Mouse (Mus musculus) effector memory CD4-positive, alpha-beta T cell, adult 5 months (primary cell): Measurements from ENCODE around the gene Trnp1. TPM values are rescaled to one million over a fixed set of nuclear protein-coding genes. Genes with fewer than 3 reads are reported as not detected.

Source experiments
- polyA plus RNA-seq: library from polyadenylated mRNA; unstranded; fragments of 100-300 nt; shearing (Covaris generic); gene quantifications from one replicate; pipeline ENCODE4 v1.2.1, GENCODE M21; 2017

The Trnp1 gene
- 0.39 TPM for polyA plus RNA-seq

DNA sequence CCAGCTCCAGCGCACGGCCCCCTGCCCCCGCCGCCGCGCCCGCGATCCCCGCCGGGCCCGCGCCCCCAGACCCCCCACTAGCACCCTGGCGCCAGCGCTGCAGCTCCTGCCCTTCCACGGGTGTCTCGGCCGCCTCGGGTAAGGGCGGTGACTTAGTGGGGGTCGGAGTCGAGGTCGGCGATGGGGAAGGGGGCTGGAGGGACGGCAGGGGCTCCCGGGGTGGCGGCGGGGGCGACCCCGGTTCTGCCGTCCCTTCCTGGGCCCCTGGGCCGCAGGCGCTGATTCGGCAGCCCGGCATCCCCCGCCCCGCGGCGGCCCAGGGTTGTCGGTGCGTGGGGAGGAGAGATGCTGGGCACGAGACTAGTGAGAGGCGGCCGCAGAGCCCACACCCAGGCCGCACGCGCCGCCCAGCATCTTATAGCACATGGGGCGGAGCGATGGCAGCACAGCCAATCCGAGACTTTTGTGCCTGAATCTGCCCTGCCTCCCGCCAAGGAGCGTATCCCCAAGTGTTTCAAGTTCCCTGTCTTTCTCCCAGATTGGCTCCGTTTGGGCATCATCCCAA lies at the start of gene Trnp1:
Gene Trnp1 (minus strand): TSS at position 391 of the 565 bp plus-strand sequence.

DNA sequence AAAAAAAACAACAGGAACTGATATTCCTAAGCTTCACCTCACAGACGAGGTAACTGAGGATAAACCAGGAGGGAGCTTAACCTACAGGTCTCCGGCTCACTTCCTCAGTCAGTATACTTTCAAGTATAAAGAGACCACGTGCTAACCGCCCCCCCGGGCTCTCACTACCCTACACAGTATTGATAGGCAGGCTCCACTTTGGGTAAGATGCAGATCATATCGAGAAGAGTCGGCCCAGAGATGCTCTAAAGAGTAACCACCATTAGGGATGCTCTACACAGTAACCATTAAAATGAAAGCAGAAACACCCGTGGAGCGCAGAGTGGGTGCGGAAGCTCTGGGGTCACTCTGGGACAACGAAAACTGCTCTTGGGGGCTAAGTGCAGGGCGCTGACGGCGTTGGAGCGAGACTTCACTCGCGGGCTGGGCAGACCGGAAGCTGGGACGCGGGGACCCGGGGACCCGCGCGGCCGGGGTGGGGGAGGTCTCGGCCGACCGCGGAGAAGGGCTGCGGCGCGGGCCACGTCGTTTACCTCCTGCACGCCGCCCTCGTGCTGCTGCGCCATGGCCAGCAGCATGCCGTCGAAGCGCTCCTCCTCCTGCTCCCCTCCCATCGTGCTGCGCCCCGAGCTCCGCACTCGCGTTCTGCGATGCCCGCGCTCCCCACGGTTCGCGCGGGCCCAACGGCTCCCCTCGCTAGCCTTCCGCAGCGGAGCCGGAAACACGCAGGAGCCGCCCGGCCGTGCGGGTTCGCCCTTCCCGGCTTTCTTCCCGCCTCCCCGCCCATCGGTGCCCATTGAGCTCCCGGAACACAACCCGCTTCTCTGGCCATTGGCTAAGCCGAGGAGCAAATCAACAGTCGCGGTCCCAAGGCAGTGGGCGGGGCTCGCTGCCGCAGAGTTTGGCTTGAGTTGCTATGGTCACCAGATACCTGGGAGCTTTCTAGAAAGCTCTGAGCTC lies 47.2 kb upstream of the Trnp1 start, which contains the start of gene Nudc:
Gene Nudc (minus strand): TSS at position 725 of the 960 bp plus-strand sequence.

DNA sequence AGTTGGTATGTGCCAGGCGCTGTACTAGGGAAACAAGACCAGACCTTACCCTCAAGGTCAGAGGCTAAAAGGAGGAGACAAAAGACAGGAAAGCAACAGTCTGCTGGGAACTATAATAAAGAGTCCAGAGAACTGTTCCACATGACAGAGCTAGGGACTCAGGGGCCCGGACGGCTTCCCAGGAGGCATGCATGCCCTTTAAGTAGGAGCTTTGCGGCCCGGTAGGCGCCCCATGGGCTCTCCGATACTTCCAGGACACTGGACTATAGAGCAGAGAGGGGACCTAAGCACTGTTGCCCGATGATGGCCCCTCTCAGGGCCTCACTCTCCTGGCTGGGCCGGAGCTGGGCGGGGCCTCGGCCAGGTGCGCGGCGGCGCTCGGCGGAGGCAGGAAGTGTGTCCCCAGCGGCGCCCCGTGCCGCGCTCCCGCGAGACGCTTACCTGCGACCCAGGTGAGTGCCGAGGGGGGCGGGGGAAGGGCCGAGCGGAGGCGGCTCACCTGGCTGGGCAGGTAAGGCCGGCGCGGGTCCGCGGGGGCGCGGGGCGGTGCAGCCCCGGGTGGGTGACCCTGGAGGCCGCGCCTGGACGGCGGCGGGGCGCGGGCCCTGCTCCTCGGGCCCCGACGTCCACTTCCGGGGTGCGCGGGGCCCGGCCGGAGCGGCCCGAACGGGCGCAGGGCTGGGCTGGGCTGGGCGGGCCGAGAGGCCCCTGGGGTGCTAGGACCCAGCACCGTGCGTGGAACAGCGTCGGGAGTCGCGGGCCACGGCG lies 20.4 kb upstream of the Trnp1 start, which contains the start of gene Kdf1:
Gene Kdf1 (plus strand): TSS at position 363 of the 768 bp plus-strand sequence.

DNA sequence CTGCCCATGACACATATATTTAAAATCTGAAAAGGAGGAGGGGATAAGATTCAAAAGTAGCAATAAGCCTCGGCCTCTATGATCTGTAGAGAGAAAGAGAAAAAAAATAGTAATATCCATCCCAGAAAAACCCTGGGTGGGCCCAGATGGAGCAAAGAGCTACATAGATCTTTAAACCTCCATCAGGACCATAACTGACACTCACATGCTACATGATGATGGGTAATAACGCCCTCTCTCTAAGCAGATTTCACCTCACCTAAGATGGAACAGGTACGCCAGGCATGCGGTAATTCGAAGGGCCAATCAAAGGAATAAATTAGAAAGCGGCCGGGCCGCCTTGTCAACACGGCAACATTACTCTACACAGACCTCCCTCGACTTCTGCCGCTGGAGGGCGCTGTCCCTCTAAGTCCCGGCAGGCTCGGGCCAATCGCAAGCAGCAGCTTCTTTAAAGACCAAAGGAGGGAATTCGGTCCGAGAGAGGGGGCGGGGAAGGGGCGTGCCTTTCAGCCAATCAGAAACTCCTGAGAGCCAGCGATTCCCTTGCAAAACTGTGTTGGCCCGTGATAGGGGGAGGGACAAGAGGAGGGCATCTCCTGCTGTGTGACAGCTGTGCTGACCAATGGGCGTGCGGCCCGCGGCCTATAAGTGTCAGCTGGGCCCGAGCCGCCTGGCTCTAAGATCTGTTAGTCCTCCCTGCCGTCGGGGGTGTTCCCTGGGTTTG lies 18.7 kb downstream of the Trnp1 start, which contains the start of gene Tent5b:
Gene Tent5b (plus strand): TSS at position 675 of the 727 bp plus-strand sequence.

Other genes starting within 250 kb of the Trnp1 start
- 8.7 TPM for gene Sytl1, start 235.4 kb downstream of the Trnp1 start, polyA plus RNA-seq
- gene Tmem222, start 220.8 kb downstream of the Trnp1 start, polyA plus RNA-seq = 51.7 TPM
- gene Wdtc1, start 145.1 kb downstream of the Trnp1 start, polyA plus RNA-seq = 5.6 TPM
- 17.2 TPM for gene Slc9a1, start 128.8 kb downstream of the Trnp1 start, polyA plus RNA-seq
- 0.16 TPM for gene Tent5b, start 18.4 kb downstream of the Trnp1 start, polyA plus RNA-seq
- gene Kdf1, start 20.4 kb upstream of the Trnp1 start, polyA plus RNA-seq = not detected
- 107 TPM for gene Nudc, start 47.4 kb upstream of the Trnp1 start, polyA plus RNA-seq
- not detected for gene Nr0b2, start 54.8 kb upstream of the Trnp1 start, polyA plus RNA-seq
- gene Gpatch3, start 76.2 kb upstream of the Trnp1 start, polyA plus RNA-seq = 15.4 TPM
- 8.4 TPM for gene Gpn2, start 85.8 kb upstream of the Trnp1 start, polyA plus RNA-seq
- 26.5 TPM for gene Sfn, start 103.6 kb upstream of the Trnp1 start, polyA plus RNA-seq
- 277 TPM for gene Zdhhc18, start 151.6 kb upstream of the Trnp1 start, polyA plus RNA-seq
- 15.3 TPM for gene Pigv, start 174.1 kb upstream of the Trnp1 start, polyA plus RNA-seq